Mouse (Mus musculus): ENCODE data around the gene Rpl18. TPM values are rescaled to one million over a fixed set of nuclear protein-coding genes. Genes with fewer than 3 reads are reported as not detected.

The Rpl18 gene
- polyA plus RNA-seq, 1 experiment from 2014 or later = 682 TPM

DNA sequence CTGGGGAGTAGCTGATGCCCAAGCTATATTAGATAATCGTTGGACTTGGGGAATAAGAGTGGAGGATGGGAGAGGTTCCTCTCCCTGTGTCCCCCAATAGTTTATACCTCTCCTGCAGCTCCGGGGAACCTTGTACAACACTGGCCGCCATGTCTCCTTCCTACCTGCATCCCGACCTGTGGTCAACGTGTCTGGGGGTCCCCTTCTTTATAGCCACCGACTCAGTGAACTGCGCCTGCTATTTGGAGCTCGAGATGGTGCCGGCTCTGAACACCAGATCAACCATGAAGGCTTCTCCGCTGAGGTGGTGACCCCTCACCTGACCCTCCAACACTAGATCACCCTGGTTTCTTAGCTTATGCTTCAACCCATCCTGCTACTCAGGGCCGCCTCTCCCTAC lies 12.9 kb upstream of the Rpl18 start:
- H3K4me3 ChIP-seq = no peak overlapping the region
- no peaks in the 10 kb centered on the region for H3K36me3 ChIP-seq
- peaks cover 63% of the 10 kb centered on the region for H3K4me1 ChIP-seq
- peaks cover 28% of the 10 kb centered on the region for H3K27me3 ChIP-seq
- no peak overlapping the region for H3K4me2 ChIP-seq (replicated peaks)
- ATAC-seq (ENCODE audit: low FRiP score) = no peak
- H3K27ac ChIP-seq = no peak overlapping the region
- no peaks in the 10 kb centered on the region for H3K9me3 ChIP-seq (replicated peaks)
- WGBS = 88% methylated on average over 11 of the region's 11 CpGs
- no peak overlapping the region for H3K9ac ChIP-seq

DNA sequence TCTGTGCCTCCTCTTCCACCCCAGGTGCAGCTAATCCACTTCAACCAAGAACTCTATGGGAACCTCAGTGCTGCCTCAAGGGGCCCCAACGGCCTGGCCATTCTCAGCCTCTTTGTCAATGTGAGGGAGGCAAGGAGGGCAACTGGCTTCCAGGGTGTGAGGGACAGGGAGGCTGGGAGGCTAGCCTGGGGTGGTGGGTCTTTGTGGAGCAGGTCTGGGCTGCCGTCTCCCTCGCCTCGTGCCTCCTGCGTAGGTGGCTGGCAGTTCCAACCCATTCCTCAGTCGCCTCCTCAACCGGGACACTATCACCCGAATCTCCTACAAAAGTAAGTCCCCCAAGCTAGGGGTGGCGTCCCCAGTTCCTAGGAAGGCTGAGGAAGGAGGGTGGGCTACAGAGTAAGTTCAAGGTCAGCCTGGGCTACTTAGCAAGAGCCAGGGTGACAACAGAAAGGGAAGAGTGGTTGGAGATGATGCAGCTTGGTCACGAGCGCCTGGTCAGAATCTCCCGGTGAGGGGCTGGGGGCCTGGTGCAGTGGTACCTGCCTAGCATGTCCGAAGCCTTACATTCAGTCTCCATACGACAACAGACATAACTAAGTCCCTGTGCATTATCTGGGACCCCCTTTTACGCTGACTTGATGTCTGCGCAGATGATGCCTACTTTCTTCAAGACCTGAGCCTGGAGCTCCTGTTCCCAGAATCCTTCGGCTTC lies 12.3 kb upstream of the Rpl18 start:
- no peak for ATAC-seq (ENCODE audit: low FRiP score)
- WGBS = 87% methylated on average over 17 of the region's 17 CpGs
- Histone ChIP-seq H3K4me2 (replicated peaks) (peak overlapping the region; percentile 94), H3K27me3 (peaks cover 25% of the 10 kb centered on the region), H3K36me3 (no peaks in the 10 kb centered on the region), H3K27ac (peak overlapping the region; percentile 91), H3K9me3 (replicated peaks) (no peaks in the 10 kb centered on the region), H3K4me1 (peaks cover 69% of the 10 kb centered on the region), H3K9ac (peak overlapping the region; percentile 66), H3K4me3 (peak overlapping the region; percentile 55; the same call in 1 of the 2 replicates)

DNA sequence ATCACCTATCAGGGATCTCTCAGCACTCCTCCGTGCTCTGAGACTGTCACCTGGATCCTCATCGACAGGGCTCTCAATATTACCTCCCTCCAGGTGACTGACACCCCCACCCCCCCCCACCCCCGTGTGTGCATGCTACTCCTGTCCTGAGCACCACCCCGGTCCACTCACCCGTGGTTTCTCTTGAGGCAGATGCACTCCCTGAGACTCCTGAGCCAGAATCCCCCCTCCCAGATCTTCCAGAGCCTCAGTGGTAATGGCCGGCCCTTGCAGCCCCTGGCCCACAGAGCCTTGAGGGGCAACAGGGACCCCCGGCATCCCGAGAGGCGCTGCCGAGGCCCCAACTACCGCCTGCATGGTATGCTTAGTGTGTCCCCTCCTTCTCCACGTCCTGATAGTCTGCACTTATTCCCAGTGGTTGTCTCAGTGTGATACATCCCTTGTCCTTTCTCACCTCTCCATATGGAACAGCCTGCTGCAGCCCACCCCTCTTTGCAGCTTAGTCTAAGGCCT lies 11.7 kb upstream of the Rpl18 start:
- no peak for ATAC-seq (ENCODE audit: low FRiP score)
- Histone ChIP-seq H3K4me3 (peak overlapping the region; percentile 55), H3K27me3 (peaks cover 21% of the 10 kb centered on the region), H3K36me3 (no peaks in the 10 kb centered on the region), H3K27ac (peak overlapping the region; percentile 91), H3K4me1 (peaks cover 75% of the 10 kb centered on the region), H3K9me3 (replicated peaks) (no peaks in the 10 kb centered on the region), H3K4me2 (replicated peaks) (peak overlapping the region; percentile 94), H3K9ac (peak overlapping the region; percentile 66)
- WGBS = 43% methylated on average over 12 of the region's 12 CpGs

DNA sequence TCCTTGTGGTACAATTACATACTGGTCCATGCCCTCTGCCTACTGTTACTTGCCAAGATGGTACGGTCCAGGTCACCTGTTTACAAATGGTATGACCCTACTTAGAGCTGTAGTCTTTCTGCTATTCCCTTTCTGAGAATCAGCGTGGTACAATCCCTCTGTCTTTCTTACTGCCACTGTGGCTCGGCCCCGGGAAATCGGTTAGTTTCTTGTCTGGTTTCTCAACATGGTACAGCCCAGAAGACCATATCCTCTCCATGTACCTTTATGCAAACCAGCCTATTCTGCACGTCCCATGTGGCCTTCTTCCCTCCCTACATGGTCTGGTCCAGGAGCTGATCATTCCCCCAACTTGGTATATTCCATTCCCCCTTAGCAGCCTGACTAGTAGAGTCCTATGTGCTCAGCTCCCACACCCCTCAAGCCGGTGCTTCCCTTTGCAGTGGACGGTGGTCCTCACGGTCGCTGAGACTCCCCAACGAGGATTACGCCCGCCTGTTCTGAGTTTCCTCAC lies 11.2 kb upstream of the Rpl18 start:
- peak; percentile 55 for ATAC-seq (ENCODE audit: low FRiP score)
- no peaks in the 10 kb centered on the region for H3K36me3 ChIP-seq
- H3K4me3 ChIP-seq = peak overlapping the region; percentile 55
- H3K4me1 ChIP-seq = peaks cover 81% of the 10 kb centered on the region
- peak overlapping the region; percentile 94 for H3K4me2 ChIP-seq (replicated peaks)
- peaks cover 16% of the 10 kb centered on the region for H3K27me3 ChIP-seq
- peak overlapping the region; percentile 66 for H3K9ac ChIP-seq
- no peaks in the 10 kb centered on the region for H3K9me3 ChIP-seq (replicated peaks)
- H3K27ac ChIP-seq = peak overlapping the region; percentile 91
- WGBS = 2% methylated on average over 13 of the region's 13 CpGs

DNA sequence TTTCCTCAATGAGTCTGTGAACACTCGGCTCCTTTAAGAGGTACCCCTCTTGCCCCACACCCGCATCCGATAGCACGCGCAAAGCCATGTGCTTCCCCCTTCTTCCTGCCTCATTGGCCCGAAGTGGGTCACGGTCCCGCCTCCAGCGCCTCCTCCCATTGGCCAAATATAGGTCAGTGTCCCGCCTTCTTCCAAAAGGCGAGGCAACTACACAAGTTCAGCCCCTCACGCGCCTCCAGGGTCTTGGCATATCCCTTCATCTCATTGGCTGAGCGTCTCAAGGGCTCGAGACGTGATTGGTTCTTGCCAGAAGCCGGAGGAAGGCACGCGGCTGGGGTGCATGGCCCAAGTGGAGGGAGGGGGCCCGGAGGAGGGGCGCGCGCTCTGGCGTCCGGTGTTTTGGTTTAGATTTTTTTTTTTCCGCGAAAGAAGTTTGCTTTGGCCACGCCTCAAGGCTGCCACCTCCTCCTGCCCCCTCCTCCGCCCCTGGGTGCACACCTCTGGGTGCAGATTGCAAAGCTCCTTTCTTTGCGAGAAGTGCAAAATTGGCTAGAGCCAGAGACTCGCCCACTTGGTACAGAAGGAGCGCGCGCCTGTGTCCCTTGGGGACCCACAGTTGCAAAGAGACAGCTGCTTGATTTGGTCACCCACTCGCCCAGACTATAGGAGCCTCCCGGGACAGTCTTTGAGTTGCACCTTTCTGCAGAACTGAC lies 10.4 kb upstream of the Rpl18 start, which contains the start of gene Dbp:
Dbp (plus strand) TSS at position 359 of the 713 bp plus-strand sequence.
- Histone ChIP-seq H3K9ac (peak within 1 kb of the TSS; percentile 66), H3K36me3 (no peaks in the 10 kb centered on the region), H3K4me1 (peaks cover 81% of the 10 kb centered on the region), H3K9me3 (replicated peaks) (no peaks in the 10 kb centered on the region), H3K4me2 (replicated peaks) (peak within 1 kb of the TSS; percentile 94), H3K27ac (peak within 1 kb of the TSS; percentile 91), H3K4me3 (peak within 1 kb of the TSS; percentile 55), H3K27me3 (peaks cover 8% of the 10 kb centered on the region)
- ATAC-seq (ENCODE audit: low FRiP score) = peak; percentile 83
- WGBS = under 1% methylated on average over 36 of the region's 36 CpGs

DNA sequence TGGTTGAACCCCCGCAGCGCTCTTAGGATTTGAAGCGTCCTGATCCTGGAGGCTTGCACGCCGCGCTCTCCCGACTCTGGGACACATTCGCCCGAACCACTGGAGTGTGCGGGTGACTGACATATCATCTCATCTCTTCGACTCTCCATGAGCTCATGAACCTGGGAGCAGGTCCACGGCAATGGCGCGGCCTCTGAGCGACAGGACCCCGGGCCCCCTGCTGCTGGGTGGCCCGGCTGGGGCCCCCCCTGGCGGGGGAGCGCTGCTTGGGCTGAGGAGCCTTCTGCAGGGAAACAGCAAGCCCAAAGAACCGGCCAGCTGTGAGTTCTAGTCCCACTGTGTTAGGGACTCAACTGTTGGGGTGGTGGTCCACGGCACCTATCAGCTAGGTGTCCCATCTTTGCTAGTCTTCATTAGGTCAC lies 9.8 kb upstream of the Rpl18 start:
- ATAC-seq (ENCODE audit: low FRiP score) = peak; percentile 1; the same call in 1 of the 2 replicates

DNA sequence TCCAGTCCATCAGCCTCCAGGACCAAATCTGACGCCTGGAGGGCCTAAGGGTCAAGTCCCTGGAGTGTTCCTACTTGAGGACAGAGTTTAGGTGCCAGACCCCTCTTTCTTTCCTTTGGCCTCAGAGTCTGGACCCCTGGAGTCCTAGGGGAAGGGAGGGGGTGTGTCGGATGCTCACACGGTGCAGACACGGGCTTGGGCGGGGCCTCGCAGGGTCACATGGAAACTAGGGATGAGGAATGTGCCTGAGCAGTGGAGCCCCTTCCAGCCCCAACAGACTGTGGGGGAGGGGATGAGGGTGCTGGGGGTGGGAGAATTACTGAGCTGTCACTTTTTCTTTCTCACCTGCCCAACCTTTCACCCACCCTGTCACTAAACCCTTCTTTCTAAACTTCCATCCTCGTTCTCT lies 9.4 kb upstream of the Rpl18 start:
- Histone ChIP-seq H3K4me2 (replicated peaks) (peak overlapping the region; percentile 94), H3K27ac (peak overlapping the region; percentile 70; the same call in 1 of the 2 replicates), H3K9ac (peak overlapping the region; percentile 78), H3K9me3 (replicated peaks) (no peaks in the 10 kb centered on the region), H3K27me3 (no peaks in the 10 kb centered on the region; the same call in none of the 2 replicates), H3K4me1 (peaks cover 76% of the 10 kb centered on the region), H3K36me3 (peaks cover 7% of the 10 kb centered on the region), H3K4me3 (peak overlapping the region; percentile 55)
- no peak for ATAC-seq (ENCODE audit: low FRiP score)
- WGBS = 0% methylated on average over 7 of the region's 7 CpGs

More for the DNA sequence above, 9.8 kb upstream of the Rpl18 start:
- Histone ChIP-seq H3K9ac (peak overlapping the region; percentile 49), H3K9me3 (replicated peaks) (no peaks in the 10 kb centered on the region), H3K4me3 (peak overlapping the region; percentile 55), H3K27me3 (peaks cover 2% of the 10 kb centered on the region), H3K4me2 (replicated peaks) (peak overlapping the region; percentile 94), H3K4me1 (peaks cover 80% of the 10 kb centered on the region), H3K36me3 (peaks cover 3% of the 10 kb centered on the region), H3K27ac (peak overlapping the region; percentile 70)
- WGBS = under 1% methylated on average over 21 of the region's 21 CpGs

DNA sequence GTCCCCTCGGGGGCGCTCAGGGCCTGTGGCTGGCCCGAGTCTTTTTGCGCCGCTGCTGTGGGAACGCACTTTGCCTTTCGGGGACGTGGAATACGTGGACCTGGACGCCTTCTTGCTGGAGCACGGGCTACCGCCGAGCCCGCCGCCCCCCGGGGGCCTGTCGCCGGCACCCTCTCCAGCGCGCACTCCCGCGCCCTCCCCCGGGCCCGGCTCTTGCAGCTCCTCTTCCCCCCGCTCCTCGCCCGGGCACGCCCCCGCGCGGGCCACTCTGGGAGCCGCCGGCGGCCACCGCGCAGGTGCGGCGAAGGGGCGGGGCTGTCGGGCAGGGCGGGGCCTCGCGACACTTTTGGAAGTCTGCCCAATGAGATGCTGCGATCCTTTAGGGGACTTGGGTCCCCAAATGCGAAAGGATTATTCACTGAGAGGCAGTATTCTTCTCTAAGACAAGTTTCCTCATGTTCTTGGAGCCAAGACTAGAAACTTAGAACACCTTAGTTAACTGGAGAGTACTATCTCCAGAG lies 8.5 kb upstream of the Rpl18 start:
- peak overlapping the region; percentile 94 for H3K4me2 ChIP-seq (replicated peaks)
- peak overlapping the region; percentile 78 for H3K9ac ChIP-seq
- no peaks in the 10 kb centered on the region for H3K9me3 ChIP-seq (replicated peaks)
- peaks cover 16% of the 10 kb centered on the region for H3K36me3 ChIP-seq
- H3K4me3 ChIP-seq = peak overlapping the region; percentile 55
- peaks cover 67% of the 10 kb centered on the region for H3K4me1 ChIP-seq
- WGBS = under 1% methylated on average over 37 of the region's 45 CpGs
- H3K27me3 ChIP-seq = no peaks in the 10 kb centered on the region; the same call in none of the 2 replicates
- H3K27ac ChIP-seq = peak overlapping the region; percentile 49
- ATAC-seq (ENCODE audit: low FRiP score) = no peak

DNA sequence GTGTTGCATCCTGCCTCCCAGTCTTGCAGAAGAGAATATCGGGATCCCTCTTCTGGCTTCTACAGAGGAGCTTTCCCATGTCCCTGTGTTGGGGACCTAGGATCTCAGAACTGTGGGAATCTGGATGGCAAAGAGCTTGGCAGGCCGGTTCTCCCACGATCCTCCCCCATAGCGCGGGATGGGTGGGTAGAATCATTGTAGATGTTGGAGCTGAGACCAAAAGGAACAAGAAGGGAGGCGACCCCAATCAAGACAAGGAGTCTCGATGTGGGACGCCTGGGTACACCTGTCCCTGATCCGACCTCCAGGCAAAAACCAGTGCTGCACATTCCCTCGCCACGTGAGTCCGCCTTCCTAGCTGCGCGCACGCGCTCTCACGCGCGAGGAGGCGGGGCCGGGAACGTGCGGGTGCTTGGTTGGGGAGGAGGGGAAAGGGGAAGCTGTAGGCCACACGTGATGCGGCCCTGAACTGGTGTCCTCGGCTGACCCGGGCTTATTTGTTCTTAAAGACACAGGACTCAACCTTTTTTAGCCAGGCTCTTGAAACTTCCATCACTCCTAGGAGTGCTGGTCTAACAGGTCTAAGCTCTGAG lies 7.8 kb upstream of the Rpl18 start:
- under 1% methylated on average over 27 of the region's 27 CpGs for WGBS
- peaks cover 23% of the 10 kb centered on the region for H3K36me3 ChIP-seq
- H3K4me2 ChIP-seq (replicated peaks) = peak overlapping the region; percentile 94
- no peak for ATAC-seq (ENCODE audit: low FRiP score)
- no peaks in the 10 kb centered on the region; the same call in 1 of the 2 replicates for H3K27me3 ChIP-seq
- H3K27ac ChIP-seq = peak overlapping the region; percentile 49
- H3K9ac ChIP-seq = peak overlapping the region; percentile 36; the same call in 1 of the 2 replicates
- H3K9me3 ChIP-seq (replicated peaks) = no peaks in the 10 kb centered on the region
- H3K4me1 ChIP-seq = peaks cover 66% of the 10 kb centered on the region
- peak overlapping the region; percentile 55 for H3K4me3 ChIP-seq

DNA sequence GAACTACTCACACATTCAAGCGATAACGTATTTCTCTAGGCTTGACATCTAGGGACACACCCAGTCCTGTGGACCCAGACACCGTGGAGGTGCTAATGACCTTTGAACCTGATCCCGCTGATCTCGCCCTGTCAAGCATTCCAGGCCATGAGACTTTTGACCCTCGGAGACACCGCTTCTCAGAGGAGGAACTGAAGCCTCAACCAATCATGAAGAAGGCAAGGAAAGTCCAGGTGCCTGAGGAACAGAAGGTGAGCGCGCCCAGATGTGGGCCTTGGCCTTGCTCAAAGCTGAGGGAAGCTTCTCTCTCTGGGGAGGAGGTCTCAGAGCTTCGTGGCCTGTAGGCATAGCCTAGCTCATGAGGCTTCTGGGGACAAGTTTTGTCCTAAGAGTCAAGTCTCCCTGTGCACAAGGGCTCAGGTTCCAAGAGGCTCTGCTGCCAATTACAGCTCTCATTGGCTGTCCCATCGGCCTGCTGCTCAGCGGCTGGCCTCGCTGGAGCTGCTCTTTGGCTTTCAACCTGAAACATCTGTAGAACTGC lies 7.0 kb upstream of the Rpl18 start:
- 47% methylated on average over 13 of the region's 13 CpGs for WGBS
- peak overlapping the region; percentile 94 for H3K4me2 ChIP-seq (replicated peaks)
- peak overlapping the region; percentile 49 for H3K27ac ChIP-seq
- H3K27me3 ChIP-seq = no peaks in the 10 kb centered on the region
- H3K4me3 ChIP-seq = no peak overlapping the region
- no peaks in the 10 kb centered on the region for H3K9me3 ChIP-seq (replicated peaks)
- peaks cover 31% of the 10 kb centered on the region for H3K36me3 ChIP-seq
- H3K9ac ChIP-seq = no peak overlapping the region
- peaks cover 60% of the 10 kb centered on the region for H3K4me1 ChIP-seq
- ATAC-seq (ENCODE audit: low FRiP score) = no peak

DNA sequence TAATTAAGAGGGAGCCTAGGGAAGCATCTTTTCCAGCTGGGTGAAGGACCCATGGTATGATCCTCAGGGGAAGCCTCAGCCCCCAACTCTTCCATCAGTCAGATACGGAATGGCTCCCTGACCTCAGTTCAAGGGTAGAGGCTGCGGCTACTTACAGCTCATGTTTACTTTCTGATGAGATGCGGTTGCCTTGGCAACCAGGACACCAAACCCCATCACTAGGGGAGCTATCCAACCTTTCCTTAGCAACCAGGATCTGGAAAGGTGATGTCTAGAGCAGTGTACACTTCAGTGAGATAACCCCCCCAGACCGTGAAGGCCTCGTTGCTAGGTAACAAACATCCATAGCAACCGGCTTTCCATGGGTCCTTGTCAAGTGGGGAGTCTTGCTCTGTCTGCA lies 6.2 kb upstream of the Rpl18 start:
- Histone ChIP-seq H3K27me3 (no peaks in the 10 kb centered on the region), H3K36me3 (peaks cover 35% of the 10 kb centered on the region), H3K4me1 (peaks cover 55% of the 10 kb centered on the region), H3K4me3 (no peak overlapping the region), H3K27ac (peak overlapping the region; percentile 69), H3K4me2 (replicated peaks) (peak overlapping the region; percentile 94; the same call in 1 of the 2 replicates), H3K9ac (no peak overlapping the region), H3K9me3 (replicated peaks) (no peaks in the 10 kb centered on the region)
- 0 out of 2 replicates have a peak, but pooled peaks have one; percentile 2 for ATAC-seq (ENCODE audit: low FRiP score)
- WGBS = 32% methylated on average over 6 of the region's 6 CpGs

Measured in hindbrain, embryonic 12.5 days (tissue).